Mouse (Mus musculus): ENCODE measurements around the gene Pif1.

Pif1 gene

GRCm38 (mm10) chr9:65558806-65559205 lies 28.2 kb upstream of the Pif1 start:
- DNase-seq (ENCODE audit: low spot score in 2 of 2), result no peak

GRCm38 (mm10) chr9:65561016-65561415 lies 25.9 kb upstream of the Pif1 start:
- peak in 1 of 2 experiments; percentile 27 for DNase-seq (ENCODE audit: low spot score in 2 of 2)

- DNase-seq (ENCODE audit: low spot score in 2 of 2), result peak; percentile 39 to 66
Observed at GRCm38 (mm10) chr9:65562081-65562506, 24.9 kb upstream of the Pif1 start.

GRCm38 (mm10) chr9:65563073-65563472 lies 23.9 kb upstream of the Pif1 start:
- no peak for DNase-seq (ENCODE audit: low spot score in 2 of 2)

GRCm38 (mm10) chr9:65564698-65565097 lies 22.3 kb upstream of the Pif1 start:
- DNase-seq (ENCODE audit: low spot score in 2 of 2), result no peak

- DNase-seq (ENCODE audit: low spot score in 2 of 2), result no peak
Observed at GRCm38 (mm10) chr9:65568787-65569186, 18.2 kb upstream of the Pif1 start.

GRCm38 (mm10) chr9:65569491-65569971 lies 17.4 kb upstream of the Pif1 start:
- no peak for DNase-seq (ENCODE audit: low spot score in 2 of 2)

GRCm38 (mm10) chr9:65572837-65573236 lies 14.1 kb upstream of the Pif1 start:
- no peak for DNase-seq (ENCODE audit: low spot score in 2 of 2)

- DNase-seq (ENCODE audit: low spot score in 2 of 2), result no peak
Observed at GRCm38 (mm10) chr9:65574513-65575392, 12.2 kb upstream of the Pif1 start.

GRCm38 (mm10) chr9:65575393-65576196 lies 11.4 kb upstream of the Pif1 start:
- DNase-seq (ENCODE audit: low spot score in 2 of 2), result no peak

- DNase-seq (ENCODE audit: low spot score in 2 of 2), result peak in 1 of 2 experiments; percentile 24
Observed at GRCm38 (mm10) chr9:65576861-65577510, 10.0 kb upstream of the Pif1 start.

GRCm38 (mm10) chr9:65577511-65578196 lies 9.3 kb upstream of the Pif1 start:
- no peak for DNase-seq (ENCODE audit: low spot score in 2 of 2)

- DNase-seq (ENCODE audit: low spot score in 2 of 2), result no peak
Observed at GRCm38 (mm10) chr9:65578801-65579249, 8.1 kb upstream of the Pif1 start.

- peak; percentile 76 to 77 for DNase-seq (ENCODE audit: low spot score in 2 of 2)
Observed at GRCm38 (mm10) chr9:65579781-65580371, 7.1 kb upstream of the Pif1 start, which contains the start of gene Plekho2. Gene Plekho2, minus strand, starts transcription at chr9:65580040.

- DNase-seq (ENCODE audit: low spot score in 2 of 2), result peak; percentile 50 to 52
Observed at GRCm38 (mm10) chr9:65580401-65581256, 6.3 kb upstream of the Pif1 start.

GRCm38 (mm10) chr9:65583045-65583444 lies 3.9 kb upstream of the Pif1 start:
- DNase-seq (ENCODE audit: low spot score in 2 of 2), result no peak

GRCm38 (mm10) chr9:65587270-65587572 lies 261 bp downstream of the Pif1 start:
- DNase-seq (ENCODE audit: low spot score in 2 of 2), result no peak

GRCm38 (mm10) chr9:65587573-65588358 lies 806 bp downstream of the Pif1 start:
- no peak for DNase-seq (ENCODE audit: low spot score in 2 of 2)

GRCm38 (mm10) chr9:65589091-65589490 lies 2.1 kb downstream of the Pif1 start:
- no peak for DNase-seq (ENCODE audit: low spot score in 2 of 2)
